Mouse (Mus musculus) stomach, postnatal 0 days (tissue): ENCODE results near the gene Ralbp1.

Experiments
- CTCF ChIP-seq: IDR thresholded peaks from 2 replicates; pipeline ENCODE4 v1.5.1; 2016; ENCODE audit warnings: antibody characterized with exemption, low read depth, mild to moderate bottlenecking, moderate library complexity
- EP300 ChIP-seq: optimal IDR thresholded peaks from 2 replicates; pipeline ENCODE3; 2016; ENCODE audit warnings: antibody characterized with exemption

DNA sequence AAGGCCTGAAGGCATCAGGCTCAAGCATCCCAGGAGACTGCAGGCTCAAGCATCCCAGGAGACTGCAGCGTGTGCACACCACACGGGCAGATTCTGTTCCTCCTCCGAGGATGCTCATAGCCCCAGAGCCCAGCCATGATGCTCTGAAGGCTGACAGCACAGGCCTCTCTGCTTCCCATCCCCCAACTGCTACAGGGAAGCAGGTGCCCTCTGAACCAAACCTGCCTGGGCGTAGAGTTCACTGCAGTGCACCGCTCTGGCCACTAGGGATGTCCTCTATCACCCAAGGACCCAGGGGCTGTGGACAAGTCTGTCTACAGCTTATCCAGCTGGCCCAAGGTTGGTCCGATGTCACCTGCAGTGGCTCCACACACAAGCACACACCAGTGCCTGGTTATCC lies 12.9 kb downstream of the Ralbp1 start:
- TF ChIP-seq CTCF (peak; percentile 73), EP300 (no peak)
